Mouse (Mus musculus): ENCODE results near the gene Dgki. TPM values are rescaled to one million over a fixed set of nuclear protein-coding genes. Genes with fewer than 3 reads are reported as not detected.

The Dgki gene
- polyA plus RNA-seq, 1 experiment = 0.20 TPM

DNA sequence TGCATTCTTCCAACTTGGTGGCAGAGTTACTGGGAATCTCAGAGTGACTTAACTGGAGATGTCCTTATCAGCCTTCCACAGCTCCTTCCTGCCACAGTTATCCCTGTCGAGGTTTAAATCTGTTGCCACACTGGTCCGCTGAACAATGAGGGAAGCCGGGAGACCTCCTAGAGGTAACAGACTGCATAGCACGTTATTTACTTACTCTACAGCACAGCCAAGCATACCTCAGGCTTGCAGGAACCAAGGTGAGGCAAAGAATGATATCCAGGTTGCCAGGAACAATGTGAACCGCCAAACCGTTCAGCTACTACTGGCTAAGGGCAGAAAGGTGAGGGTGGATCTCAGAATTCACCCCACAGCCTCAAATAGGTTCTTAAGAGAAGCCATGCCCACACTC, 78.0 kb downstream of the Dgki start:
- TF ChIP-seq CTCF (IDR thresholded peaks at IDR 0.05; ENCODE audit: extremely low read depth, insufficient read length, insufficient replicate concordance, low read depth, low read length) (no peak), POLR2A (IDR thresholded peaks at IDR 0.05; ENCODE audit: low read depth, low read length) (no peak)

DNA sequence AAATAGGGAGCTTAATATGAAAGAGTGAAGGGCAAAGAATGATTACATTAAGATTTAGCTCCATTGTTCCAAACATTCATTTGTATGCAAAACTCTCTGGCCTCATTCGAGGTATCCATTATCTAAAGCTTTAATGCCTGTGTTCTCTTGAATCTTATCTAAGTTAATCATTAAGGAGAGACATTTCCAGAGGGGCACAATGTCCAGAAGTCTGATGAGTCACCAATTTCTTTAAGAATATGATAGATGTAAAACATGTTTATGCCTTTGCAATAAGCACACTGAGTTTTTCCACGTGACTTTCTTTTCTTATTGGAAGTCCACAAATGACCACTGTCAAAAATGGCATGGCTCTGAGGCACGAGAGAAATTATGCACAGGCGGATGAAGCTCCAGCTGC, 80.9 kb downstream of the Dgki start:
- TF ChIP-seq POLR2A (IDR thresholded peaks at IDR 0.05; ENCODE audit: low read depth, low read length) (no peak), CTCF (IDR thresholded peaks at IDR 0.05; ENCODE audit: extremely low read depth, insufficient read length, insufficient replicate concordance, low read depth, low read length) (no peak)
- H3K36me3 ChIP-seq (ENCODE audit: control insufficient read depth, insufficient read depth, low read length) = no peaks in the 10 kb centered on the region
- 35% methylated on average over 4 of the region's 4 CpGs for WGBS
- H3K27me3 ChIP-seq (ENCODE audit: control insufficient read depth, insufficient read depth, low read length) = no peaks in the 10 kb centered on the region
- H3K4me3 ChIP-seq (ENCODE audit: low read depth, low read length) = no peak overlapping the region
- H3K27ac ChIP-seq (ENCODE audit: insufficient read depth, low read depth, low read length) = no peak overlapping the region
- H3K4me1 ChIP-seq (ENCODE audit: control insufficient read depth, insufficient read depth, insufficient read length, low read length) = no peaks in the 10 kb centered on the region

More for the DNA sequence above, 78.0 kb downstream of the Dgki start:
- no peaks in the 10 kb centered on the region for H3K4me1 ChIP-seq (ENCODE audit: control insufficient read depth, insufficient read depth, insufficient read length, low read length)
- no peak overlapping the region for H3K27ac ChIP-seq (ENCODE audit: insufficient read depth, low read depth, low read length)
- no peaks in the 10 kb centered on the region for H3K27me3 ChIP-seq (ENCODE audit: control insufficient read depth, insufficient read depth, low read length)
- H3K4me3 ChIP-seq (ENCODE audit: low read depth, low read length) = no peak overlapping the region
- 58% methylated on average over 6 of the region's 6 CpGs for WGBS
- no peaks in the 10 kb centered on the region for H3K36me3 ChIP-seq (ENCODE audit: control insufficient read depth, insufficient read depth, low read length)

DNA sequence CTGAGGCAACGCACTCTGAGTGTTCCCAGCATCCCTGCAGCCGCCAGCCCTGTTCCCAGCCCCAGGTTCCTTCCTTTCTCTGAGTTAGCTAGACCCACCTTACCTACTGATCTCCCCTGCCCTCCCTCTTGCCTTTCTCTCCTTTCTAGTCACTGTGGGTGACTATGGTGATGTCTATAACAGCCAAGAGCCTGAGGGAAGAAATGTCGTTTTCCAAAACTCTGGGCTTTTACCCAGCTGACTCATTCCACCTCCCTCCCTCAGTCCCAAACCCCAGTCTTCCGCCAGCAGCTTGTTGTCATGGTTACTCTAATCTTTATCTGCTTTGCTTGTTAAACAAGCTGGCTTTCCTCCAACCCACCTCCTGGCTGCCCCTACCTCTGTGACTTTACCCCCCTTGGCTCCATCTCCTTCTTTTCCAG, 83.6 kb downstream of the Dgki start:
- H3K4me3 ChIP-seq (ENCODE audit: low read depth, low read length) = no peak overlapping the region
- H3K36me3 ChIP-seq (ENCODE audit: control insufficient read depth, insufficient read depth, low read length) = no peaks in the 10 kb centered on the region
- 0 out of 2 replicates have a peak, but pooled peaks cover 2% of the 10 kb centered on the region for H3K4me1 ChIP-seq (ENCODE audit: control insufficient read depth, insufficient read depth, insufficient read length, low read length)
- 39% methylated on average over 4 of the region's 4 CpGs for WGBS
- no peak for TF ChIP-seq CTCF (IDR thresholded peaks at IDR 0.05; ENCODE audit: extremely low read depth, insufficient read length, insufficient replicate concordance, low read depth, low read length)
- no peak for TF ChIP-seq POLR2A (IDR thresholded peaks at IDR 0.05; ENCODE audit: low read depth, low read length)
- H3K27ac ChIP-seq (ENCODE audit: insufficient read depth, low read depth, low read length) = no peak overlapping the region
- H3K27me3 ChIP-seq (ENCODE audit: control insufficient read depth, insufficient read depth, low read length) = no peaks in the 10 kb centered on the region

DNA sequence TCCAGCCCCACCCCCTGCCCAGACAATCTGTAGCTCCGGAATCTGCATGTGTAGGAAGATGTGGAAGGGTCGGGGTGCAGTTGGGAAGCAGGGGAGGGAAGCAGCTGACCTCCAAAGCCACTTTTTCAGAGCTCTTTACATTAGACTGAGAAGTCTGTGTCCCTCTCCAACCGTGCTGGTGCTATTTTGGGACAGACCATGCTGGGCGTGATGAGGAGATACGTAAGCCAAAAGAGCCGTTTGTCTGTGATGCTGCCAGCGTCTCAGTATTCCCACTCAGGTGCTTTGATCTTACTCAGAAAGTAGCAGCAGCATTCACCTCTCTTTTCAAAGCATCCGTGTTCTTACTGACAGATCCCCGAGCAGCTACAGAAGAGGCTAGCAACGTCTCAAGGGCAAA, 84.3 kb downstream of the Dgki start:
- WGBS = 50% methylated on average over 10 of the region's 10 CpGs
- 0 out of 2 replicates have a peak, but pooled peaks cover 2% of the 10 kb centered on the region for H3K4me1 ChIP-seq (ENCODE audit: control insufficient read depth, insufficient read depth, insufficient read length, low read length)
- H3K36me3 ChIP-seq (ENCODE audit: control insufficient read depth, insufficient read depth, low read length) = no peaks in the 10 kb centered on the region
- no peak overlapping the region for H3K27ac ChIP-seq (ENCODE audit: insufficient read depth, low read depth, low read length)
- no peak overlapping the region for H3K4me3 ChIP-seq (ENCODE audit: low read depth, low read length)
- H3K27me3 ChIP-seq (ENCODE audit: control insufficient read depth, insufficient read depth, low read length) = no peaks in the 10 kb centered on the region
- TF ChIP-seq CTCF (IDR thresholded peaks at IDR 0.05; ENCODE audit: extremely low read depth, insufficient read length, insufficient replicate concordance, low read depth, low read length) = no peak
- TF ChIP-seq POLR2A (IDR thresholded peaks at IDR 0.05; ENCODE audit: low read depth, low read length) = no peak

DNA sequence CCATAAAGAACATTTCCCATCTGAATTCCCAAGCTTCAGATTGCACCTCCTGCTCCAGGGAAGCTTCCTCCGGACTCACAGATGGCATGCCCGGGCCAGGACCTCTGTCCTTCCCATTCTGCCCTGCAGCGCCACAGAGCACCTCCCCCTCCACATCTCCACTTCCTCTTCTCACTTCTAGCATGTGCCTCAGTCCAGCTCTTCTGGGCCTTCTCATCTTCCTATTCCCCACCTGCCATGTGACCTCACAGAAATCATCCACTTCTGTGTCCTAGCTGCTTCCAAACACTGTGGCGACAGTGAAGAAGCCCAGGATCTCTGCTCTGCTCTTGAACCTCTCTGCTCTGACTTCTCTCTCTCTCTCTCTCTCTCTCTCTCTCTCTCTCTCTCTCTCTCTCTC, 87.1 kb downstream of the Dgki start:
- TF ChIP-seq POLR2A (IDR thresholded peaks at IDR 0.05; ENCODE audit: low read depth, low read length) = no peak
- no peak for TF ChIP-seq CTCF (IDR thresholded peaks at IDR 0.05; ENCODE audit: extremely low read depth, insufficient read length, insufficient replicate concordance, low read depth, low read length)
- 67% methylated on average over 4 of the region's 4 CpGs for WGBS
- Histone ChIP-seq H3K4me3 (ENCODE audit: low read depth, low read length) (no peak overlapping the region), H3K27me3 (ENCODE audit: control insufficient read depth, insufficient read depth, low read length) (no peaks in the 10 kb centered on the region), H3K27ac (ENCODE audit: insufficient read depth, low read depth, low read length) (no peak overlapping the region), H3K36me3 (ENCODE audit: control insufficient read depth, insufficient read depth, low read length) (no peaks in the 10 kb centered on the region), H3K4me1 (ENCODE audit: control insufficient read depth, insufficient read depth, insufficient read length, low read length) (0 out of 2 replicates have a peak, but pooled peaks cover 2% of the 10 kb centered on the region)

DNA sequence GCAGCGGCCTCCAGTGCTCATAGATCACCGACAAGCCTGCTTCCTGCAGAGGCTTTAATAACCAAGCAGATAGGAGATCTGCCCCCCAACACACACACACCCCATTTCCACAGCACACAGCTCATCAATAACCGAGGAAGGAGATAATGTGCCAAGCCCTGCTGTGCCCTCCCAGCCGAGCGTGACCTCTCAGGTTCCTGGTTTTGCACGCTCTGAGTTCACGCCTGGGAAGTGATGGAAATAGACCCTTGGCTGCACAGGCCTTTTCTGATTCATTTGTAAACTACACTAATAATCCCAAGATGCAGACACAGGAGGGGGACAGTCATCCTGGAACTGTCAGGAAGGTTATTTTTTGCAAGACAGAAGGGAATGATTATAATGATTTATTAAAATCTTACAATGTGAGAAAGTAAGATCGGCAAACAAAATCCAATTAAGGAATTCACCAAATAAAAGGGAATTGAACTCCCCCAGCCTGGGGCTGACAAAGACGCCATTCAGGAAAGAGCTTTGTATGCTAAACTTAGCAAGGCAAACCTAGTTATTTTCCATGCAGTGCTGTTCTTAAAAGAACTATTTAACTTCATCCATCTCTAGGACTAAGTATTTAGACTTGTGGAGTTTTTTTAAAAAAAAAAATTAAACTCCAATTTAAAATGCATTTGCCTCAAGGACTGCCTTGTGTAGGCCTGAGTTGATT, 88.3 kb downstream of the Dgki start:
- H3K27me3 ChIP-seq (ENCODE audit: control insufficient read depth, insufficient read depth, low read length) = no peaks in the 10 kb centered on the region
- no peak overlapping the region for H3K27ac ChIP-seq (ENCODE audit: insufficient read depth, low read depth, low read length)
- no peak overlapping the region for H3K4me3 ChIP-seq (ENCODE audit: low read depth, low read length)
- 0 out of 2 replicates have a peak, but pooled peaks cover 2% of the 10 kb centered on the region for H3K4me1 ChIP-seq (ENCODE audit: control insufficient read depth, insufficient read depth, insufficient read length, low read length)
- TF ChIP-seq POLR2A (IDR thresholded peaks at IDR 0.05; ENCODE audit: low read depth, low read length) (no peak), CTCF (IDR thresholded peaks at IDR 0.05; ENCODE audit: extremely low read depth, insufficient read length, insufficient replicate concordance, low read depth, low read length) (no peak)
- 61% methylated on average over 9 of the region's 9 CpGs for WGBS
- no peaks in the 10 kb centered on the region for H3K36me3 ChIP-seq (ENCODE audit: control insufficient read depth, insufficient read depth, low read length)

DNA sequence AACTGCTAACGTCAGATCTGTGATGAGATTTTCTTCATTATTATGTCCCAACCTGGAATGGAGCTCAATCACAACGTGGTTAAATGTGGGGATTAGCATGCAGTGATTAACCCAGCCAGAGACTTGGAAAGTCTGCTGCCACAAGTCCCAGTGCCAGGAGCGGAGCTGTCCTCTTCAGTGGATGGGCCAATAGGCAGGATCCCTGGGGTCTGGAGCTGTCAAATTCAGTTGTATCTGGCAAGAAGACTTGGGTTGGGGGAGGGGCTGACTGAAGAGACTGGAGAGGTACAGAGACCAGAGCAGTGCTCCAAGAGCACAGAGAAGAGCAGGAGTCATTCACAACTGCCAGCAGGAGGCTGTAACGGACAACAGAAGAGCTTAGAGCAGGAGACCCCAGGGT, 97.1 kb downstream of the Dgki start:
- H3K4me3 ChIP-seq (ENCODE audit: low read depth, low read length) = no peak overlapping the region
- no peaks in the 10 kb centered on the region for H3K4me1 ChIP-seq (ENCODE audit: control insufficient read depth, insufficient read depth, insufficient read length, low read length)
- TF ChIP-seq CTCF (IDR thresholded peaks at IDR 0.05; ENCODE audit: extremely low read depth, insufficient read length, insufficient replicate concordance, low read depth, low read length) (no peak), POLR2A (IDR thresholded peaks at IDR 0.05; ENCODE audit: low read depth, low read length) (no peak)
- no peaks in the 10 kb centered on the region for H3K27me3 ChIP-seq (ENCODE audit: control insufficient read depth, insufficient read depth, low read length)
- H3K36me3 ChIP-seq (ENCODE audit: control insufficient read depth, insufficient read depth, low read length) = no peaks in the 10 kb centered on the region
- 32% methylated on average over 4 of the region's 4 CpGs for WGBS
- H3K27ac ChIP-seq (ENCODE audit: insufficient read depth, low read depth, low read length) = no peak overlapping the region
